Mouse (Mus musculus) forebrain, embryonic 12.5 days (tissue): Measurements from ENCODE around the gene Ppm1h. TPM values are rescaled to one million over a fixed set of nuclear protein-coding genes. Genes with fewer than 3 reads are reported as not detected.
A peak's percentile ranks its signal among the peaks of the same experiment; 100 is the strongest.
"Not testable (repeated sequence)": the region's sequence is repeated elsewhere in the genome, so short reads cannot be mapped to it uniquely, and the experiment has no call there.

Source experiments
- ATAC-seq: fragments of 200-750 bp; cut with Nextera tagmentation; 2 replicates; pipeline ENCODE4 v1.8.0; 2017; ENCODE audit warnings: moderate TSS enrichment; ENCODE audit not compliant: low FRiP score
- H3K27ac ChIP-seq: fragments of 300-500 bp; sonication (generic); 2 replicates; pipeline ENCODE4 v1.5.1; 2016; ENCODE audit warnings: mild to moderate bottlenecking
- H3K27me3 ChIP-seq: fragments of 300-500 bp; sonication (generic); 2 replicates; pipeline ENCODE4 v1.6.1; 2016; ENCODE audit warnings: mild to moderate bottlenecking
- H3K36me3 ChIP-seq: fragments of 300-500 bp; sonication (generic); replicated peaks from 2 replicates; pipeline ENCODE4 v1.6.1; 2016; ENCODE audit warnings: mild to moderate bottlenecking
- H3K4me1 ChIP-seq: fragments of 300-500 bp; sonication (generic); 2 replicates; pipeline ENCODE4 v1.6.1; 2016
- H3K4me2 ChIP-seq: fragments of 300-500 bp; sonication (generic); 2 replicates; pipeline ENCODE4 v1.6.1; 2016; ENCODE audit warnings: mild to moderate bottlenecking, moderate library complexity
- H3K4me3 ChIP-seq: fragments of 300-500 bp; sonication (generic); replicated peaks from 2 replicates; pipeline ENCODE4 v1.5.1; 2016; ENCODE audit warnings: mild to moderate bottlenecking
- H3K9ac ChIP-seq: fragments of 300-500 bp; sonication (generic); 2 replicates; pipeline ENCODE4 v1.6.1; 2016; ENCODE audit warnings: mild to moderate bottlenecking
- H3K9me3 ChIP-seq: fragments of 300-500 bp; sonication (generic); 2 replicates; pipeline ENCODE4 v1.6.1; 2016
- WGBS: fragments of 180-500 bp; shearing (Covaris S2); methylation state at CpG from one replicate; pipeline ENCODE4 v1.1.7; 2016; 5-methylcytosine and 5-hydroxymethylcytosine counted together
- polyA plus RNA-seq: library from polyadenylated mRNA; unstranded; fragments of >200 nt; fragmentation: Nextera tagmentation; extraction: Ambion mirVana; gene quantifications from 2 replicates; pipeline ENCODE4 v1.2.1, GENCODE M21; 2016

The Ppm1h gene
- polyA plus RNA-seq, 1 experiment from 2014 or later: 5.1 TPM

DNA sequence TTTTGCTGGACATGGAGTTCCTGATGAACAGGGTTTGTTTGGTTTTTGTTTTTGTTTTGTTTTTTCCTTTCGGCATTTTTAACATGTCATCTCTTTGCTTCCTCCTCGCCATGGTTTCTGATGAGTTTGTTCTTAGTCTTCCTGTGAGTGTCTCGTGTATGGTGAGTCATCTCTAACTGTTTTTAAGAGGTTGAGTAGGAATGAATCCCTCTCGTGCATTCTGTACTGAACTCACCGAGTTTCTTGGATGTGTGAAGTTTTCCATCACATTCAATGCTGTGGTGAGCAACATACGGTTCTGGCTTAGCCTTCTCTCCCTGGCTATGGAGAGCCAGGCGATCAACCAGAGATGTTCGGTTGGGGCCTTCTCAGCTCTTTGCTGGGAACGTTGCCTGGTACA lies 275.0 kb downstream of the Ppm1h start:
- no peak for ATAC-seq
- Histone ChIP-seq H3K9me3 (no peaks in the 10 kb centered on the region), H3K4me1 (no peaks in the 10 kb centered on the region), H3K4me3 (no peak overlapping the region), H3K36me3 (no peaks in the 10 kb centered on the region), H3K9ac (no peak overlapping the region), H3K27ac (no peak overlapping the region), H3K4me2 (no peak overlapping the region), H3K27me3 (no peaks in the 10 kb centered on the region)
- WGBS: 89% methylated on average over 9 of the region's 9 CpGs

DNA sequence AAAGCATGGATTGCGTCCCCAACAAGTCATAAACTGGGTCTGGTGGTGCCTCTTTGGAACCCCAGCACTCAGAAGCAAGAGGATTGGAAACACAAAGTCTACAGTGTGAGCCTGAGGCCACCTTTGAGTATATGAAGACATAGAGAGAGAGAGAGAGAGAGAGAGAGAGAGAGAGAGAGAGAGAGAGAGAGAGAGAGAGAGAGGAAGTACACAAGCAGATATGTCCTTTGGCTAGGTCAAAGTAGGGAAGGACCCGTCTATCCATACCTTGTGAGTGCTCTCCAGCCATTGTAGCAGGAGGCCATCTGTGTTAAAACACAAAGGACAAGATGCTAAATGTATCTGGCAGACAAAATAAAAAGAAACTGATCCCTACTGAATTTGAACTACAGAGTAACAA lies 279.4 kb downstream of the Ppm1h start:
- no peaks in the 10 kb centered on the region for H3K9me3 ChIP-seq
- H3K36me3 ChIP-seq: no peaks in the 10 kb centered on the region
- H3K4me3 ChIP-seq: no peak overlapping the region
- H3K4me1 ChIP-seq: peaks cover 8% of the 10 kb centered on the region
- no peak for ATAC-seq
- no peak overlapping the region for H3K4me2 ChIP-seq
- peaks cover 5% of the 10 kb centered on the region for H3K27me3 ChIP-seq
- 92% methylated on average over 2 of the region's 2 CpGs for WGBS
- no peak overlapping the region for H3K27ac ChIP-seq
- H3K9ac ChIP-seq: no peak overlapping the region

DNA sequence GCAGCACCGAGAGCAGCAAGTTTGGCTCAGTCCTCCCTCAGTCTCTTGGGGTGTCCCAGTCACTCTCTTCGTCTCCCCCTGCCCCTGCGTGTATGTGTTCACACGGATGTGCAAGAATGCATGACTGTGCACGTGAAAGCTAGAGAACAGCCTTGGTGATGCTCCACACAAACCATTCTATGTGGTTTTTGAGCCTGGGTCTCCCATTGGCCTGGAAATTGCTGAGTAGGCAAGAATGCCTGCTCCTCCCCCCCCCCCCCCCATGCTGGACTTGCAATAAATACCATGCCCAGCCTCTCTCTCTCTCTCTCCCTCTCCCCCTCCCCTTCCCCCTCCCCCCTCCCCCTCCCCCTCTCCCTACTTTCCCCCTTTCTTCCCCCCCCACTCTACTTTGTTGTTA lies 280.1 kb downstream of the Ppm1h start:
- H3K4me2 ChIP-seq: no peak overlapping the region
- H3K4me3 ChIP-seq: no peak overlapping the region
- no peaks in the 10 kb centered on the region for H3K36me3 ChIP-seq
- no peak for ATAC-seq
- peaks cover 16% of the 10 kb centered on the region for H3K4me1 ChIP-seq
- 90% methylated on average over 5 of the region's 5 CpGs for WGBS
- H3K9me3 ChIP-seq: no peaks in the 10 kb centered on the region
- no peak overlapping the region for H3K9ac ChIP-seq
- peaks cover 6% of the 10 kb centered on the region for H3K27me3 ChIP-seq
- H3K27ac ChIP-seq: no peak overlapping the region

DNA sequence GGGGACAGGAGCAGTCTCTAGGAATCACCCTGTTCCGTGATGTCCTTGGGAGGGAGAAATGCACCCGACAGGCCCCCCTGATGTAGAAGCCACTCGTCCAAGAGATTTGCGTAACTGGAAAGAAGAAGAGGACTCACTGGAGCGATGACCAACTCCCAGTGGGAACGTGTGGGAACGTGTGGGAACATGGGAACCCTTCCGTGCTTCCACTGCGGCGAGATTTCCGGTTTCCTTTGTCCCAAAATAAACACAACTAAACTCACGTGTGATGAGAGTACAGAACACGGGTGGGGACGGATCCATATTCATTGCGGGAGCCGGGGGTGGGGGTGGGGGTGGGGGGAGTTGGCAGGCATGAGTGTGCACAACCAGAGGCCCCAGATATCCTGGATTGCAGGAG lies 281.7 kb downstream of the Ppm1h start:
- Histone ChIP-seq H3K4me3 (no peak overlapping the region), H3K9me3 (no peaks in the 10 kb centered on the region), H3K4me1 (peaks cover 31% of the 10 kb centered on the region), H3K27ac (no peak overlapping the region), H3K27me3 (peaks cover 6% of the 10 kb centered on the region), H3K9ac (no peak overlapping the region), H3K4me2 (no peak overlapping the region), H3K36me3 (no peaks in the 10 kb centered on the region)
- no peak for ATAC-seq
- 84% methylated on average over 16 of the region's 16 CpGs for WGBS

DNA sequence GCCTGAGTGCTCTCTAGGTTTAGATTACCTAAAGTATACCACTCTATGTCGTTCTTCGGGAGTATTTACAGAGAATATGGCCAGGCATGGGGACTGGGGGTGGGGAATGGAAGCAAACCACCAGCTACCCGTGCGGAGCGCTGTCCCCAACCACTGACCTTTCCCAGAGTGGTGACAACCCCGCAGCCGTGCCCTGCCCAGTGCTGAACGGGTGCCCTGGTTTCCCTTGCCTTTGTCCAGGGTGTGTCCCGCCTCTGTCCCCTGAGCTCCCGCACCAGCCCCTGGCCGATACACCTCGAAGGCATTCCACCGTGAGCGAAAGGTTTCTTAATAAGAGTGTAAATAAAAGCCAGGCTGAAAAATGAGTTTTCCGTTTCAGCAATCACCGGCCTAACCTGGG lies 282.2 kb downstream of the Ppm1h start:
- H3K27ac ChIP-seq: no peak overlapping the region
- no peak overlapping the region for H3K4me2 ChIP-seq
- H3K9me3 ChIP-seq: no peaks in the 10 kb centered on the region
- peaks cover 6% of the 10 kb centered on the region for H3K27me3 ChIP-seq
- H3K9ac ChIP-seq: no peak overlapping the region
- ATAC-seq: no peak
- peaks cover 31% of the 10 kb centered on the region for H3K4me1 ChIP-seq
- WGBS: 69% methylated on average over 16 of the region's 16 CpGs
- H3K4me3 ChIP-seq: no peak overlapping the region
- H3K36me3 ChIP-seq: no peaks in the 10 kb centered on the region

DNA sequence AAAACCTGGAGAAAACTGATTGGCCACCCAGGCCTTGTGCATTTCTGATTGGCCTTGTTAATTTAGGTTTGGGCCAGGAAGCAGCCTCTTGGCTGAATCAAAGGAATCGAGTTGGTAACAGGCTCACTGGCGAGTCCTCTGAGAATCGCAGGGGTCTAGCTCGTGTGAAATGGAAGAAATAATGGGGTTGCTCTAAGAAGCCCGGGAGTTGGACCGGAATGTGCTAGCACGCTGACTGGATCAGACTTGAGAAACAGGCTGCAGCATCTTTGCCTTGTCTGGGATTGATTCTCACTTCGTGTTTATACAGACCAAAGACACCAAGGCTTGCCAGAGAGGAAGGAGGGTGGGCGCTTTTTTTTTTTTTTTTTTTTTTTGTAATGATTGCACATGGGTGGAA lies 282.9 kb downstream of the Ppm1h start:
- WGBS: 63% methylated on average over 9 of the region's 9 CpGs
- no peak overlapping the region for H3K9ac ChIP-seq
- H3K36me3 ChIP-seq: no peaks in the 10 kb centered on the region
- H3K27ac ChIP-seq: no peak overlapping the region
- peaks cover 6% of the 10 kb centered on the region for H3K27me3 ChIP-seq
- H3K9me3 ChIP-seq: no peaks in the 10 kb centered on the region
- no peak overlapping the region for H3K4me2 ChIP-seq
- peaks cover 31% of the 10 kb centered on the region for H3K4me1 ChIP-seq
- H3K4me3 ChIP-seq: no peak overlapping the region
- no peak for ATAC-seq

DNA sequence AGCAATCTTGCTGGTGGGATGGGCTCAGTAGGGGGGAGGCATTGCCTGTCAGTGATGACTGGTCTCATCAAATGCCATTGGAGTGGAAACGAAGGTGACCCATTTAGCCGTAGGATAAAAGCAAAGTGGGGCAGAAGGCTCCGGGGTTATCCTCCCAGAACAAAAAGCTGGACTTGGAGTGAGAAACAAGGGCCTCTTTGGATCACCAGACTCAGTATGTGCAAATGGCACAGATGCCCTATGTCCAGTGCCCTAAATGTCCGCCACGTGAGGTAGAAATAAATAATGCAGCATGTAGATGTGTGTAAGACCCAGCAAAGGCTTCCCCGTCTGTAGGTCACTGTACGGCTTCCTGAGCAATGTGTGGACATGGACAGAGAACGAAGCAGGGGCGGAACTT lies 284.1 kb downstream of the Ppm1h start:
- Histone ChIP-seq H3K27ac (no peak overlapping the region), H3K9ac (no peak overlapping the region), H3K9me3 (no peaks in the 10 kb centered on the region), H3K27me3 (peaks cover 6% of the 10 kb centered on the region), H3K4me1 (peaks cover 31% of the 10 kb centered on the region), H3K36me3 (no peaks in the 10 kb centered on the region), H3K4me3 (no peak overlapping the region), H3K4me2 (peak overlapping the region; percentile 13; the same call in 1 of the 2 replicates)
- 64% methylated on average over 9 of the region's 9 CpGs for WGBS
- no peak for ATAC-seq

DNA sequence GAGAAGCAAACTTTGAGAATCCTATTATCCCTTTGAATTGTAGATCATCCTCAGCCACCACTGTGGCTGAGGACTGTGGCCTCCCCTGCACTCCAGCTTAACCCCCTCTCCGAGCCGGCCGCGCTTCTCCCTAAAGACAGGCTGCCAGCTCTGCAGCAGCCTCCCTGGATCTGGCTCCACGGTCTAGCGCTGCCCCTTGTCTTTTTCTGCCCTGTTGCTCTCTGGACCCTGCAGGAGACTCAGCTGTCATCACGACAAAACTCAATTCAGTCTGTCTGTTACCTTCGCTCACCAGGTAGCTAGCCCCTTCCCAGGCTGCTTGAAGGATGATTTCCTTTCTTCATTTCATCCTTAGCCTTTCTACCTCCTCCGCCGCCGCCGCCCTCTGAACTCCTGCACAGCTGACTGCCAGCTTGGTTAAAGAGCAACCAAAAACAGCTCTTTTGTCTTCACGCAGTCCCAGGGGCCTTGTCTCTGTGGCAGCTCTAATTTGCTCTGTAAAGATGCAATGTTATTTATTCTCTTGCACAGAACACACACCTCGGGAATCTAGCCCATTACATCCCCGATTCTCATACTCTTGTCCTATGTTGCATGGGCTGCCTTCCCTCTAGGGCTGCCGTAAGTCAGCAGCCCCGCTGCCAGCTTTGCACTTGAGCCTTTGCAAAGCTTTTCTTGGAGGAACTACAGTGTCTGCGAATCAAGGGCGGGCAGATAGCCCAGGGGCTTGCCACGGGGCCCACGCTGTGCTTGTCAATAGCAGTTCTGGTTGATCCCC lies 285.1 kb downstream of the Ppm1h start:
- Histone ChIP-seq H3K27me3 (peaks cover 6% of the 10 kb centered on the region), H3K4me2 (peak overlapping the region; percentile 56), H3K4me3 (peak overlapping the region; percentile 28), H3K4me1 (peaks cover 31% of the 10 kb centered on the region), H3K36me3 (no peaks in the 10 kb centered on the region), H3K27ac (peak overlapping the region; percentile 74), H3K9ac (peak overlapping the region; percentile 36), H3K9me3 (no peaks in the 10 kb centered on the region)
- ATAC-seq: peak; percentile 55
- under 1% methylated on average over 21 of the region's 21 CpGs for WGBS

DNA sequence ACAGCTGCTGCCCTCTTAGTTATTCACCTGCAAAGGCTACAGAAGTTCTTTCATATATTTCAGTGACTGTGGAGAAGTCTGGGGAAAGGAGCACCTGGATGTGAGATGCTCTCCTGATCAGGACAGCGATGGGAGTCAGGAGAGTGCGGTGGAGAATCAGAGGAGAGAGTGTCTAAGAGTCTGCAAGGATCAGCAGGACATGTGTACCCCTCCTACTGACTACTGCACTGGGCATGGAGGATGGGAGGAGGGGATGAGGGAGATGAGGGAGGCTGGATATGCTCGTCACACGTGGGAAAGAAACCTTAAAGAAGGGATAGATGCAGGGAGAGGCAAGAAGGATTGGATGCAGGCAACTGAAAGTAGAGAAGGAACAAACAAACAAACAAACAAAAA lies 285.7 kb downstream of the Ppm1h start:
- no peaks in the 10 kb centered on the region for H3K9me3 ChIP-seq
- H3K36me3 ChIP-seq: no peaks in the 10 kb centered on the region
- peak overlapping the region; percentile 36; the same call in 1 of the 2 replicates for H3K9ac ChIP-seq
- peak overlapping the region; percentile 28 for H3K4me3 ChIP-seq
- H3K27me3 ChIP-seq: peaks cover 6% of the 10 kb centered on the region
- WGBS: 18% methylated on average over 4 of the region's 4 CpGs
- ATAC-seq: peak; percentile 28; the same call in 1 of the 2 replicates
- H3K4me2 ChIP-seq: peak overlapping the region; percentile 56
- peaks cover 31% of the 10 kb centered on the region for H3K4me1 ChIP-seq
- H3K27ac ChIP-seq: peak overlapping the region; percentile 74

DNA sequence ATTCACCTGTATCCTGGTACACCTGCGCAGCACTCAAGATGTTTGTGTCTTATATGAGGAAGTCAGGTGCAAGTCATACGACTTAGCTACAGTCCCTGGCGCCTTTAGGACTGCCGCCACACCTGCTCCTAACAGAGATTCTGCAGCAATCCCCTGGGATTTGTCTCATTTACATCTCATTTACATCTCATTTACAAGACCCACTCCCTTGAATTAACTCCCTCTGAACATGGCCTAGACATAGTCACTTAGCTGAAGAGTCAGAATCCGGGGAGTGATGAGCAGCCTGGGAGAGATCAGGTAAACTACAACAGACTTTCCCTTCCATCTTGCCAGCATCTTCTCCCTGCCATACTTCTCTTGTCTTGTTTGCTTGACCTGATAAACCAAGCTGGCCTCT lies 287.1 kb downstream of the Ppm1h start:
- not testable (repeated sequence) for H3K36me3 ChIP-seq, H3K27me3 ChIP-seq, H3K4me2 ChIP-seq, H3K27ac ChIP-seq, H3K9ac ChIP-seq, H3K4me3 ChIP-seq, H3K9me3 ChIP-seq
- H3K4me1 ChIP-seq: peaks cover 31% of the 10 kb centered on the region
- 72% methylated on average over 5 of the region's 5 CpGs for WGBS
- ATAC-seq: peak; percentile 43; the same call in 1 of the 2 replicates

DNA sequence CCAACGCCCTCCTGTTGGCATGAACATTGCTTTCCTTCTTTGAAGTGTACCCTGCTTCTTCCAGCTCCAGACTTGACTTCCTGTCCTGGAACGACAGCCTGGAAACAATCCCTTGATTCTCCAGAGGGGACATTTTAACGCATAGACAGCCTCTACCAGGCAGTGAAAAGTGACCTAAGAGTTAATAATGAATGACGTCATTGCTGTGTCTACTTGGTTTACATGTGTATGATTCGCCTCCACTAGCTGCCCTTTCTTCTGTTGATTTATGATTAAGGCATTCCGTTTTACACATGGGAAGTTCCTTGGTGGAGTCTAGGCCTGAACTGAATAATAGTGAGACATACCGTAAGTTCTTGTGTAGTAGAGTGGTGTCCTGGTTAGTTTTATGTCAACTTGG lies 287.9 kb downstream of the Ppm1h start:
- WGBS: 84% methylated on average over 7 of the region's 7 CpGs
- Histone ChIP-seq H3K27me3 (peaks cover 6% of the 10 kb centered on the region), H3K27ac (no peak overlapping the region), H3K36me3 (no peaks in the 10 kb centered on the region), H3K9me3 (no peaks in the 10 kb centered on the region), H3K4me3 (no peak overlapping the region), H3K4me1 (peaks cover 26% of the 10 kb centered on the region), H3K9ac (no peak overlapping the region), H3K4me2 (no peak overlapping the region)
- no peak for ATAC-seq

DNA sequence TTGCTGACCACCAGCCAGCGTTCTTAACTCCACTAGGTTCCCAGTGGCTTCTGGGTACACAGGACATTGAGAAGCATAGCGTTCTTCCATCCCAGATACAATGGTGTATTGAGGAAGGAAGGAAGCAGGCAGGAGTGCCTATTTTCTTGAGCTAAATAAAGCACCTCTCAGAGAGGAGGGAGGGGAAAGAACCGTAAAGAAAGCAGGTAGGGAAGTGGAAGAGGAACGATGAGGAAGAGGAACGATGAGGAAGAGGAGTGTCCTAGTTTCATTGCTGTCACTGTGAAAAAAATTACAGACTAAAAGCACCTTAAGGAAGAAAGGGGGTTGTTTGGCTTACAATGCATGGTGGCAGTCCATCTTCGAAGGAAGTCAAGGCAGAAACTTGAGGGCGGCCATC lies 291.6 kb downstream of the Ppm1h start:
- Histone ChIP-seq H3K36me3 (no peaks in the 10 kb centered on the region), H3K27ac (no peak overlapping the region), H3K27me3 (no peaks in the 10 kb centered on the region), H3K4me1 (0 out of 2 replicates have a peak, but pooled peaks cover under 1% of the 10 kb centered on the region), H3K9me3 (no peaks in the 10 kb centered on the region), H3K4me3 (no peak overlapping the region), H3K9ac (no peak overlapping the region), H3K4me2 (no peak overlapping the region)
- WGBS: 90% methylated on average over 7 of the region's 7 CpGs
- no peak for ATAC-seq

DNA sequence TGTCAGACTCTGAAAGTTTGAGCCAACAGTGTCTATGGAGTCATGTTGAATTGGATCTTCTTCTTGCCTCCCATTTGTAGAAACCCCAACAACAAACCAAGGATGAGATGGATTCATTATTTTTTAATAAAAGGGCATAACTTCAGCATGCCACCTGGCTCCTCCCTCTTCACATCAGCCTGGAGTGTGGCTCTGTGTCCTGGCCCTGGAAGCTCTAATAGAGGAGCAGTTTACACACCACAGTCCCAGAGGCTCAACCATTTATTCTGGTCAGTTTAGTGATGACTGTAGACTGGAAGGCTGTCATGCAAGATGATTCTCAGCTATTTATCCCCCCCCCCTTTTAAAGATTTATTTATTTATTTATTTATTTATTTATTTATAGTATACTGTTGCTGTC lies 294.7 kb downstream of the Ppm1h start:
- no peaks in the 10 kb centered on the region for H3K36me3 ChIP-seq
- no peaks in the 10 kb centered on the region; the same call in none of the 2 replicates for H3K4me1 ChIP-seq
- no peaks in the 10 kb centered on the region for H3K27me3 ChIP-seq
- no peak overlapping the region for H3K4me2 ChIP-seq
- ATAC-seq: no peak
- H3K9me3 ChIP-seq: no peaks in the 10 kb centered on the region
- H3K27ac ChIP-seq: no peak overlapping the region
- no peak overlapping the region for H3K4me3 ChIP-seq
- H3K9ac ChIP-seq: no peak overlapping the region
